Mouse (Mus musculus) lung, embryonic 16.5 days (tissue): ENCODE results near the gene Znrd1. TPM values are rescaled to one million over a fixed set of nuclear protein-coding genes. Genes with fewer than 3 reads are reported as not detected.

Experiments used
- ATAC-seq: fragments of 200-750 bp; cut with Nextera tagmentation; 2 replicates; pipeline ENCODE4 v1.8.0; 2017; ENCODE audit warnings: low read depth, mild to moderate bottlenecking, moderate library complexity
- H3K27ac ChIP-seq: fragments of 300-500 bp; sonication (generic); 2 replicates; pipeline ENCODE4 v1.5.1; 2014; ENCODE audit warnings: mild to moderate bottlenecking, control low read depth, low read length
- H3K27me3 ChIP-seq: fragments of 300-500 bp; sonication (generic); 2 replicates; pipeline ENCODE4 v1.6.1; 2014; ENCODE audit warnings: low read depth, low read length, mixed read lengths; ENCODE audit not compliant: control insufficient read depth, insufficient read depth
- H3K36me3 ChIP-seq: fragments of 300-500 bp; sonication (generic); 2 replicates; pipeline ENCODE4 v1.6.1; 2014; ENCODE audit warnings: low read length; ENCODE audit not compliant: control insufficient read depth, insufficient read depth
- H3K4me1 ChIP-seq: fragments of 300-500 bp; sonication (generic); replicated peaks from 2 replicates; pipeline ENCODE4 v1.6.1; 2014; ENCODE audit warnings: low read length, mixed read lengths; ENCODE audit not compliant: control insufficient read depth, insufficient read depth
- H3K4me2 ChIP-seq: fragments of 300-500 bp; sonication (generic); 2 replicates; pipeline ENCODE4 v1.6.1; 2014; ENCODE audit warnings: low read depth, low read length, control low read depth
- H3K4me3 ChIP-seq: fragments of 300-500 bp; sonication (generic); 2 replicates; pipeline ENCODE4 v1.5.1; 2014; ENCODE audit warnings: mild to moderate bottlenecking, low read length, control low read depth
- H3K9ac ChIP-seq: fragments of 300-500 bp; sonication (generic); 2 replicates; pipeline ENCODE4 v1.6.1; 2014; ENCODE audit warnings: low read length, control low read depth
- H3K9me3 ChIP-seq: fragments of 300-500 bp; sonication (generic); 2 replicates; pipeline ENCODE4 v1.6.1; 2016; ENCODE audit warnings: low read length; ENCODE audit not compliant: control insufficient read depth
- WGBS: fragments of 180-500 bp; shearing (Covaris S2); extraction: QIAGEN DNeasy Blood & Tissue Kit; methylation state at CpG from one replicate; pipeline ENCODE4 v1.1.7; 2014; 5-methylcytosine and 5-hydroxymethylcytosine counted together
- polyA plus RNA-seq: library from polyadenylated mRNA; unstranded; fragments of >200 nt; fragmentation: Nextera tagmentation; extraction: Ambion mirVana; gene quantifications from 2 replicates; pipeline ENCODE4 v1.2.1, GENCODE M21; 2015

The Znrd1 gene
- polyA plus RNA-seq, 1 experiment from 2014 or later: 96.4 TPM

DNA sequence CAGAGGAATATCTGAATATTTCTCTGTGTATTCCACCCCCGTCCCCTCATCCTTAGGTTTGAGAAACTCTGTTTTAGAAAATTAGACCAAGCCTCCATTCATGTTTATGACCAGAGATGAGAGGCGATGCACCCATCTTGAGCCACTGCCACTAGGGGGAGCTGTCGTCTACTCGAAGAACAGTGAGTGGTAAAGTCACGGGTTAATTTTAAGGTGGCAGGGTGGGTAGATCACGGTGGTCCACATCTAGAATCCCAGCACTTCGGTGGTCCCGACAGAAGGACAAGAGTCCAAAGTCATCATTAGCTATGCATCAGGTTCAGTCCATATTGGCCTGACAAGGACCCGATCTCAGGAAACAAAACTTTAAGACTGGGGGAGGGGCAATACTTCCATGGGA is 43.3 kb downstream of the Znrd1 start:
- H3K4me3 ChIP-seq: no peak overlapping the region
- H3K9me3 ChIP-seq: no peaks in the 10 kb centered on the region
- H3K4me1 ChIP-seq: no peaks in the 10 kb centered on the region
- no peak overlapping the region for H3K9ac ChIP-seq
- ATAC-seq: 0 out of 2 replicates have a peak, but pooled peaks have one; percentile 26
- no peak overlapping the region for H3K4me2 ChIP-seq
- H3K27me3 ChIP-seq: no peaks in the 10 kb centered on the region; the same call in 1 of the 2 replicates
- no peak overlapping the region for H3K27ac ChIP-seq
- H3K36me3 ChIP-seq: no peaks in the 10 kb centered on the region
- 13% methylated on average over 9 of the region's 9 CpGs for WGBS

DNA sequence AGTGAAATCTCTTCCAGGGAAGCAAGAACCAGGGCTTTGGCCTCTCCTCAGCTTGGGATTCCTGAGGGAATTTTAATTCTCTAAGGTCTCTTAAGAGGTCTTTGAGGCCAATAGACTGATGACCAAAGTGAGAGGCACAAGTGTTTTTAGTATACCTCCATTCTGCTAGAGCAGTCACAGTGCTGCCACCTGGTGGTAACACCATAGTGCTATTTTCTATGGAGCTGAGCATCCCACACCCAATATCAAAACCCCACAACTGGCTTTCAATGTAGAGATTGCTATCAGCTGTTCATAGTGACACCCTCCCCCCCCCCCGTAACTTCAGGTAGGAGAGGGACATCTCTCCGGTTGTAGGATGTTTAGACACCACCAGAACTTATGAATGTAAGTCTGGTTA is 44.3 kb downstream of the Znrd1 start:
- H3K4me3 ChIP-seq: no peak overlapping the region
- no peaks in the 10 kb centered on the region for H3K4me1 ChIP-seq
- no peak overlapping the region for H3K27ac ChIP-seq
- no peaks in the 10 kb centered on the region; the same call in none of the 2 replicates for H3K27me3 ChIP-seq
- no peak overlapping the region for H3K4me2 ChIP-seq
- no peaks in the 10 kb centered on the region for H3K36me3 ChIP-seq
- ATAC-seq: no peak
- WGBS: 15% methylated on average over 2 of the region's 2 CpGs
- no peak overlapping the region for H3K9ac ChIP-seq
- no peaks in the 10 kb centered on the region for H3K9me3 ChIP-seq

DNA sequence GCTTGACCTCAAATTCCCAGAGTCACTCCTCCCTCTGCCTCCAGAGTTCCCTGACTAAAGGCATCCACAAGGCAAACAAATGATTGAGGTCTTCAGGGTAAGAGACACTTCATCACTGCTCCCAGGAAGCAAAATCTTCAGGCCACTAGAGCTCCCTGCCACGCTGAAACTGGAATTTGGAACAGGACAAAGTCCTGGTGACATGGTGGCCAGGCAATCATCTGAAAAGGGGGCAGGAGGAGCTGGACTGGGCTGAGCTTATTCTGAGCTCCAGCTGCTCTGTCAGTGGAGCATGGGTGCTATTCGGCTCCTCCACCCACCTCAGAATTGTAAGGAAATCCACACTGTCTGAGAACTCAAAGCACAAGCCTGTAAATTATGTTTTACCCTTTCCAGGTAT is 46.3 kb downstream of the Znrd1 start:
- Histone ChIP-seq H3K4me1 (no peaks in the 10 kb centered on the region), H3K4me3 (no peak overlapping the region), H3K36me3 (no peaks in the 10 kb centered on the region), H3K4me2 (no peak overlapping the region), H3K27me3 (no peaks in the 10 kb centered on the region; the same call in none of the 2 replicates), H3K27ac (no peak overlapping the region), H3K9ac (no peak overlapping the region), H3K9me3 (no peaks in the 10 kb centered on the region)
- 57% methylated on average over 2 of the region's 2 CpGs for WGBS
- ATAC-seq: no peak

DNA sequence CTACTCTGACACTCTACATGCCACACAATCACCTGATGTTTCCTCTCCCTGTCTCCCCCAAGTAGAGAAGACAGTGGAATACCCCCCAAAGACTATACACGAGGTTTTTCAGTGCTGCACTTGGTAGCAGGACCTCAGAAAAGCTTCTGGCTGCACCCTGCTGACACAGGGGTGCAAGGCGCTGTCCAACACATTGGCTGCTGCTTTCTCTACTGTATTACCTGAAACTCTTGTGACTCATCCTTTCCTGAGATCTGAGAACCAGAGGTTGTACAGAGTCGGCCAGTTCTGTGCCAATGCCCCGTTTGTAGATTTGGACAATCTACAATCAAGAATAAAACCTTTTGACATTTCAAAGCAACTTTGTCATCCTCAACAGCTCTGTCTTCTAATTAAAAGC is 48.6 kb downstream of the Znrd1 start:
- H3K9me3 ChIP-seq: no peaks in the 10 kb centered on the region
- WGBS: 46% methylated on average over 4 of the region's 4 CpGs
- no peaks in the 10 kb centered on the region; the same call in 1 of the 2 replicates for H3K27me3 ChIP-seq

DNA sequence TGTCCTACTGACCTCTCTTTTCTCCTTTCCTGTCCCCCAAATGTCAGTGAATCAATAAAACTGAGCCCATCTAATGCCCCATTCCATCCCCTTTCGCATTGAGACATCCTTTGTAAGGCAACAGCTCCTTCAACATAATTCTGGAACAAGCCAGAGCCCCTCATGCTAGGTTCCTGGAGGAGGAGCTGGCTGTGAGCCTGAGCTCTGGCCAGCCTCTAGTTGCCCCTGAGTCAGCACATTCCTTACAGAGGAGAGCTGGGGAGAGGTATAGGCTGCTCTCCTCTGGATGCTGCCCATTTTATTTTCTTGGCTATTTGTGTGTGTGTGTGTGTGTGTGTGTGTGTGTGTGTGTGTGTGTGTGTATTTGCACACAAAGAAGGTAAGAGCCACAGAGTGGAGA is 50.1 kb downstream of the Znrd1 start:
- Histone ChIP-seq H3K36me3 (no peaks in the 10 kb centered on the region), H3K9ac (no peak overlapping the region), H3K27me3 (no peaks in the 10 kb centered on the region; the same call in 1 of the 2 replicates), H3K9me3 (no peaks in the 10 kb centered on the region), H3K27ac (no peak overlapping the region), H3K4me2 (no peak overlapping the region), H3K4me3 (no peak overlapping the region), H3K4me1 (no peaks in the 10 kb centered on the region)
- ATAC-seq: peak; percentile 66; the same call in 1 of the 2 replicates
- WGBS: 50% methylated on average over 1 of the region's 1 CpGs

More for the DNA sequence above, 48.6 kb downstream of the Znrd1 start:
- H3K27ac ChIP-seq: no peak overlapping the region
- H3K4me1 ChIP-seq: no peaks in the 10 kb centered on the region
- H3K4me3 ChIP-seq: no peak overlapping the region
- H3K4me2 ChIP-seq: no peak overlapping the region
- H3K36me3 ChIP-seq: no peaks in the 10 kb centered on the region
- H3K9ac ChIP-seq: no peak overlapping the region
- ATAC-seq: no peak

Other genes with a start within 250 kb of the Znrd1 start
- not detected in 2 replicates for gene H2-M10.5, start 185.6 kb downstream of the Znrd1 start, polyA plus RNA-seq
- not detected in 2 replicates for gene H2-M10.6, start 146.4 kb downstream of the Znrd1 start, polyA plus RNA-seq
- 40.6 and 44.4 TPM in 2 replicates for gene Trim26, start 121.4 kb downstream of the Znrd1 start, polyA plus RNA-seq
- gene Trim15, start 91.3 kb downstream of the Znrd1 start, polyA plus RNA-seq: 0.14 TPM in 1 of 2 replicates, not detected in the other
- 3.2 and 5.1 TPM in 2 replicates for gene Trim10, start 89.0 kb downstream of the Znrd1 start, polyA plus RNA-seq
- gene Trim40, start 68.4 kb downstream of the Znrd1 start, polyA plus RNA-seq: not detected in 2 replicates
- 0.13 TPM in 1 of 2 replicates, not detected in the other for gene Trim31, start 60.4 kb downstream of the Znrd1 start, polyA plus RNA-seq
- 0.65 and 1.7 TPM in 2 replicates for gene Rnf39, start 15.6 kb downstream of the Znrd1 start, polyA plus RNA-seq
- gene Ppp1r11, start 6.8 kb downstream of the Znrd1 start, polyA plus RNA-seq: 104 and 117 TPM in 2 replicates
- gene Znrd1as, start within 50 bp of the Znrd1 start, polyA plus RNA-seq: 7.2 and 7.7 TPM in 2 replicates
- gene 2410137M14Rik, start 22.7 kb upstream of the Znrd1 start, polyA plus RNA-seq: not detected in 2 replicates
- gene H2-M5, start 31.0 kb upstream of the Znrd1 start, polyA plus RNA-seq: 0.33 and 0.38 TPM in 2 replicates
- gene Zfp57, start 42.6 kb upstream of the Znrd1 start, polyA plus RNA-seq: 70.1 and 73.4 TPM in 2 replicates
- 0.11 TPM in 1 of 2 replicates, not detected in the other for gene Mog, start 64.8 kb upstream of the Znrd1 start, polyA plus RNA-seq
- 5.6 and 7.3 TPM in 2 replicates for gene Gabbr1, start 87.4 kb upstream of the Znrd1 start, polyA plus RNA-seq
- gene Olfr90, start 129.9 kb upstream of the Znrd1 start, polyA plus RNA-seq: not detected in 2 replicates
- gene Olfr91, start 139.7 kb upstream of the Znrd1 start, polyA plus RNA-seq: not detected in 2 replicates
- not detected in 2 replicates for gene Olfr92, start 161.5 kb upstream of the Znrd1 start, polyA plus RNA-seq
- not detected in 2 replicates for gene Olfr93, start 202.9 kb upstream of the Znrd1 start, polyA plus RNA-seq
- 0.28 and 1.1 TPM in 2 replicates for gene Ubd, start 235.3 kb upstream of the Znrd1 start, polyA plus RNA-seq
- not detected in 2 replicates for gene Olfr94, start 242.4 kb upstream of the Znrd1 start, polyA plus RNA-seq